Mouse (Mus musculus) myocyte (in vitro differentiated cells): ENCODE measurements around the gene Ruvbl2. TPM values are rescaled to one million over a fixed set of nuclear protein-coding genes. Genes with fewer than 3 reads are reported as not detected.

ENCODE experiments used
- H3K27me3 ChIP-seq: one replicate; pipeline ENCODE4 v1.6.1; 2011; ENCODE audit not compliant: control insufficient read depth, insufficient read depth, insufficient read length
- H3K36me3 ChIP-seq: one replicate; pipeline ENCODE4 v1.6.1; 2011; ENCODE audit not compliant: control insufficient read depth, insufficient read depth
- H3K4me2 ChIP-seq: one replicate; pipeline ENCODE4 v1.6.1; 2011; ENCODE audit warnings: low read depth, control low read depth
- H3K4me3 ChIP-seq: one replicate; pipeline ENCODE4 v1.5.1; 2011; ENCODE audit warnings: mild to moderate bottlenecking, control low read depth, moderate library complexity
- H3K79me2 ChIP-seq: one replicate; pipeline ENCODE4 v1.6.1; 2011; ENCODE audit not compliant: control insufficient read depth, insufficient read depth
- H3ac ChIP-seq: one replicate; pipeline ENCODE4 v1.6.1; 2011; ENCODE audit not compliant: control insufficient read depth, insufficient read length
- CEBPB ChIP-seq: IDR thresholded peaks from 2 replicates; pipeline ENCODE4 v1.6.1; 2011; ENCODE audit warnings: mild to moderate bottlenecking, moderate library complexity; ENCODE audit not compliant: poor library complexity, insufficient read depth, severe bottlenecking
- E2F4 ChIP-seq: IDR thresholded peaks from one replicate; pipeline ENCODE4 v1.6.1; 2011; ENCODE audit warnings: mild to moderate bottlenecking, control low read depth, moderate library complexity; ENCODE audit not compliant: insufficient read depth
- MAX ChIP-seq: IDR thresholded peaks from one replicate; pipeline ENCODE4 v1.6.1; 2011; ENCODE audit warnings: low read depth, mild to moderate bottlenecking, control low read depth
- MYOD1 ChIP-seq, 3 experiments: IDR thresholded peaks; one replicate each; pipeline ENCODE4 v1.6.1; 2011; ENCODE audit warnings: control low read depth in 2 of 3, low read depth in 2 of 3, mild to moderate bottlenecking in 2 of 3, moderate library complexity in 1 of 3; ENCODE audit not compliant: insufficient read length in 2 of 3, control insufficient read depth in 1 of 3
- MYOG ChIP-seq, 3 experiments: IDR thresholded peaks; one replicate each; pipeline ENCODE4 v1.6.1; 2011; ENCODE audit warnings: control low read depth in 2 of 3, low read depth in 2 of 3, mild to moderate bottlenecking in 2 of 3; ENCODE audit not compliant: insufficient read length in 2 of 3, control insufficient read depth in 1 of 3, insufficient read depth in 1 of 3
- POLR2A ChIP-seq: IDR thresholded peaks from one replicate; pipeline ENCODE4 v1.6.1; 2011; ENCODE audit warnings: low read depth, mild to moderate bottlenecking, control low read depth, moderate library complexity; ENCODE audit not compliant: insufficient read length
- POLR2AphosphoS2 ChIP-seq: IDR thresholded peaks from one replicate; pipeline ENCODE4 v1.6.1; 2011; ENCODE audit warnings: low read depth, control low read depth; ENCODE audit not compliant: insufficient read length
- REST ChIP-seq: IDR thresholded peaks from one replicate; pipeline ENCODE4 v1.6.1; 2011; ENCODE audit warnings: mild to moderate bottlenecking, control low read depth, moderate library complexity; ENCODE audit not compliant: insufficient read depth, insufficient read length
- SRF ChIP-seq: IDR thresholded peaks from one replicate; pipeline ENCODE4 v1.6.1; 2011; ENCODE audit warnings: low read depth; ENCODE audit not compliant: control insufficient read depth, insufficient read length
- TCF12 ChIP-seq: IDR thresholded peaks from one replicate; pipeline ENCODE4 v1.6.1; 2011; ENCODE audit warnings: mild to moderate bottlenecking, control low read depth; ENCODE audit not compliant: poor library complexity, insufficient read depth, severe bottlenecking
- TCF3 ChIP-seq: IDR thresholded peaks from one replicate; pipeline ENCODE4 v1.6.1; 2011; ENCODE audit warnings: low read depth, control low read depth; ENCODE audit not compliant: insufficient read length
- USF1 ChIP-seq: IDR thresholded peaks from one replicate; pipeline ENCODE4 v1.6.1; 2011; ENCODE audit warnings: low read depth, mild to moderate bottlenecking, control low read depth, moderate library complexity
- polyA plus RNA-seq: library from polyadenylated mRNA; unstranded; fragments of >200 nt; fragmentation: generic; extraction: Trizol; gene quantifications from one replicate; pipeline ENCODE4 v1.2.1, GENCODE M21; 2012; ENCODE audit warnings: missing spikeins

Ruvbl2 gene
- polyA plus RNA-seq, 1 experiment: 118 TPM

DNA sequence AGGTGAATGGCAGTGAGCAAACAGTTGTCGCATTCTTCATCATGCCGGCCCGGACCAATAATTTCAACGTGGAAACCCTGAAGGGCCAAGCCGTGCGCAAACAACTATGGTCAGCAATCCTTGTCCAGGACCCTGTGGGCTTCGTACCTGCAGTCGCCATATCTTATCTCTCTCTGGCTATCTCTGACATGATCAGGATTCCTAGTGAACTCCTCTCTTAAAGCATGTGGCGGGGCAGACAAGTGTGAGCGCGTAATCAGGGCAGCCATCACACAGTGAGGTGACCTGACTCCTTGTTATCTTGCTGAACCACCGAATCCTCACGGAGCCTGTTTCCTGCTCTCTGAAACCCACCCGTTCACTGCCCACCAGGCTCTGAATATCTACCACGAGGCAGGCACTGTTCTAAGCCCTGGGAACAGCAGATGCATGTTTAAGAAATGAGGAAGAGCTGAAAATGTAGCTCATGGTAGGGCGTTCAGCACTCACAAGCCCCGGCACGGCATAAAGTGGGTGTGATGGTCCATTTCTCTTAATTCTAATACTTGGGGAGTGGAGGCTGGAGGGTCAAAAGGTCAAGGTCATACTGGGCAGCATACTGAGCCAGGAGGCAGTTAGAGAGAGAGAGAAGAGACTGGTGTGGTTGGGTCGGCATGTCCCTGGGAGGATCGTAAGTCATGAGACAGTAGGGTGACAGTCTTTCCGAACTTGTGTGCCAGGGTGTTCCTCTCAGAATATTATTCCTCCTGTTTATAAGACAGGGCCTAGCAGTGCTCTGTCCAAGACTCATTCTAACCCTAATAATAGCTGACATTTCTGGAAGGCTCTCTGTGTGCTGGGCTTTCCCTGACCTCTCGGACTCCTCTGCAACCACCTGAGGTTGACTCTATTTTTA, 5.9 kb upstream of the Ruvbl2 start:
- H3K4me3 ChIP-seq: no peak overlapping the region
- no peaks in the 10 kb centered on the region for H3K27me3 ChIP-seq
- H3ac ChIP-seq: no peak overlapping the region
- TF ChIP-seq USF1 (no peak), MAX (no peak), TCF12 (no peak), REST (no peak), POLR2A (no peak), E2F4 (no peak), TCF3 (no peak)
- H3K4me2 ChIP-seq: no peak overlapping the region
- H3K79me2 ChIP-seq: no peaks in the 10 kb centered on the region
- peaks cover 62% of the 10 kb centered on the region for H3K36me3 ChIP-seq

DNA sequence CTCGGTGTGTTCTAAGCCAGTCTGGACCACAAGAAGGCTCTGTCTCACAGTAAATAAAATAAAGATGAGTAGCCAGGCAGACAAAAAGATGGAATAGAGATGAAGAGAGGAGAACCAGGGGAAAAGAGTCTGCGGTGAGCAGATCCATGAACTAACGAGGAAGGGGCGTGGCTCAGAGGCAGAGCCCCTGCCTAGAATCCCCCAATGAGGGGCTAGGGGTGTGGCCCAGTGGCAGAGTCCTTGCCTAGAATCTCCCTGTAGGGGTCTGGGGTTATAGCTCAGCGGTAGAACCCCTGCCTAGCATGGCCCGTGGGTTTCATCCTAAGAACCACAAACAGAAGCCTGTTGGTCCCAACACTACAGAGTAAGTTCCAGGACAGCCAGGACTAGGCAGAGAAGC, 850 bp downstream of the Ruvbl2 start:
- Histone ChIP-seq H3ac (no peak overlapping the region), H3K27me3 (no peaks in the 10 kb centered on the region), H3K4me2 (peak overlapping the region; percentile 96), H3K36me3 (peaks cover 26% of the 10 kb centered on the region), H3K79me2 (peaks cover 49% of the 10 kb centered on the region), H3K4me3 (peak overlapping the region; percentile 92)
- TF ChIP-seq SRF: no peak
- no peak for TF ChIP-seq POLR2AphosphoS2
- no peak for TF ChIP-seq TCF12
- TF ChIP-seq MYOG (IDR thresholded peaks at IDR 0.05; ENCODE audit: control insufficient read depth in 1 of 3, insufficient read depth in 1 of 3, insufficient read length in 2 of 3, low read depth in 2 of 3): no peak
- TF ChIP-seq USF1: no peak
- no peak for TF ChIP-seq E2F4
- no peak for TF ChIP-seq POLR2A

DNA sequence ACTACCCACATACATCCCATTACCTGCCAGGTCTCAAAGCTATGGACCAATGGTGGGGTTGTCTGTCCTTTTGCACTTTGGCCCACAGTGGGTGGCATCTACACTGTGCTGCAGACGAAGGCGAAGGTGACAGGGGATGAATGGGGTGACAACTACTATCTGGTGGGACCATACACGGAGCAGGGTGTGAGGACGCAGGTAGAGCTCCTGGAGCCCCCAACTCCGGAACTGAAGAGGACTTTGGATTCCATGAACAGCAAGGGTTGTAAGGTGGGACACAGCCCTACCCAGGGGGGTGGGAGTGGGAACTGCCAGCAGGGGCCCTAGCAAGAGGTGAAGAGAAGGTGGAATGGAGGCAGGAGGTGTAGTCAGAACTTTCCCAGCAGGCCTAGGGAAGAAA, 1.5 kb downstream of the Ruvbl2 start:
- peak overlapping the region; percentile 92 for H3K4me3 ChIP-seq
- TF ChIP-seq USF1 (no peak), MYOG (IDR thresholded peaks at IDR 0.05; ENCODE audit: control insufficient read depth in 1 of 3, insufficient read depth in 1 of 3, insufficient read length in 2 of 3, low read depth in 2 of 3) (no peak), SRF (no peak), POLR2AphosphoS2 (no peak), POLR2A (no peak), TCF12 (no peak), REST (no peak), E2F4 (no peak), CEBPB (no peak)
- no peak overlapping the region for H3ac ChIP-seq

DNA sequence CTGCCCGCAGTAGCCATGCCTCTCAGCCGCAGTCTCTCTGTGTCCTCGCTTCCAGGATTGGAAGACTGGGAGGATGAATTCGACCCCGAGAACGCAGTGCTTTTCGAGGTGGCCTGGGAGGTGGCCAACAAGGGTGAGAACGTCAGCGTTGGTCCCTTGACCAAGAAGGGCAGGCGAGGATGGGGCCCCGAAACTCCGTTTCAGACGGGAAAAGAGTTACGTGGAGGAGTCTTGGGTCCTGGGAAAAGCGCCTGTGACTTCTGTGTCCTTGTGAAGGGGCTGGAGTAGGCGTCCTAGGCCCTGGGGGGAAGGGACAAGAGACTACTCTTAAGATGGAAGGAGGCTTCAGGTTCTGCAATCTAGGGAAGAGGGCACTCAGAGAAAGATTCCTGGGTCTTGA, 2.9 kb downstream of the Ruvbl2 start:
- no peaks in the 10 kb centered on the region for H3K27me3 ChIP-seq
- peak overlapping the region; percentile 96 for H3K4me2 ChIP-seq
- peak overlapping the region; percentile 15 for H3ac ChIP-seq
- peak overlapping the region; percentile 92 for H3K4me3 ChIP-seq
- H3K79me2 ChIP-seq: peaks cover 62% of the 10 kb centered on the region
- TF ChIP-seq TCF12: no peak
- no peak for TF ChIP-seq TCF3
- no peak for TF ChIP-seq POLR2AphosphoS2
- TF ChIP-seq POLR2A: no peak
- no peak for TF ChIP-seq CEBPB
- H3K36me3 ChIP-seq: peaks cover 11% of the 10 kb centered on the region

More for the DNA sequence above, 1.5 kb downstream of the Ruvbl2 start:
- Histone ChIP-seq H3K79me2 (peaks cover 55% of the 10 kb centered on the region), H3K27me3 (no peaks in the 10 kb centered on the region), H3K36me3 (peaks cover 21% of the 10 kb centered on the region), H3K4me2 (peak overlapping the region; percentile 96)

DNA sequence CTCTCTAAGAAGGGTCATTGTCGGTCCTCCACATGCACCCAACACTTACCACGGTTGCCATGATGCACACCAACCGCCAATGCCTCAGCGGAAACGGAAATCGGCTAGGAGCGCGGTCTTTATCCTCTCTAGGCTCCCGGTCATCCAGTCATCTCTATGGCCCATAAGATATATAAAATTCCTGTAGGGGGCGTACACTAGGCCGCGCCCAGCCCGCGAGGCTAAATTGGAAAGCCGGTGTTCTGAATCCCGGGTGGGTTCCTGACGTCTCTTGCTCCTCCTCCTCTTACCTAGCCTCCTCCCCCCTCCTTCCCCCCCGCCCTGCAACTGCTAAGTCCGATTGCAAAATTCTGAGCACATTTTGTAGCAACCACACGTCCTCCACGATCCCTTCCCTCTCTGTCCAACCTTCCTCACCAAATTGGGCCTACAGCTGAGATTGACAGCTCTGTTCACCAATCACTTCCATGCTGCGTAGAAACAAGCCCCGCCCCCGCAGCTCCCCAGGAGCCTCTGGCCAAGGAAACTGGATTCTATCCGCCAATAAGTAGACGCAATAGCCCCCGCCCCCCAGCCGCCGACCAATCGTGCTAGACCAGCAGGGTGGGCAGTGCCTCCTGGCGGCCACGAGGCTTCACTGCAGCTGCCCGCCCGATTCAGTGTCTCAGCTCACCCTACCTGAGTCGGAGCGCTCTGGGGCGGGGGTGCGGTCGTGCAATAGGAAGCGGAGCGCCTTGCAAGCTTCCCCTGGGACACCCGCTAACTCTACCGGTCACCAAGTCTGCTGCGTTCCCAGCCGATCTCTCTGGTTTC, 3.5 kb downstream of the Ruvbl2 start, which contains the start of gene Gys1:
Gene Gys1 (plus strand): TSS at position 642 of the 813 bp plus-strand sequence.
- Histone ChIP-seq H3K4me3 (peak within 1 kb of the TSS; percentile 92), H3ac (peak within 1 kb of the TSS; percentile 15), H3K27me3 (no peaks in the 10 kb centered on the region), H3K79me2 (peaks cover 62% of the 10 kb centered on the region), H3K36me3 (peaks cover 7% of the 10 kb centered on the region), H3K4me2 (peak within 1 kb of the TSS; percentile 96)
- no peak for TF ChIP-seq REST
- peak; percentile 84 for TF ChIP-seq POLR2A
- peak; percentile 86 for TF ChIP-seq CEBPB
- TF ChIP-seq TCF12: no peak
- no peak for TF ChIP-seq E2F4
- peak in 1 of 3 experiments; percentile 73 for TF ChIP-seq MYOG (IDR thresholded peaks at IDR 0.05; ENCODE audit: control insufficient read depth in 1 of 3, insufficient read depth in 1 of 3, insufficient read length in 2 of 3, low read depth in 2 of 3)
- peak; percentile 93 for TF ChIP-seq SRF
- no peak for TF ChIP-seq MAX
- TF ChIP-seq MYOD1 (IDR thresholded peaks at IDR 0.05; ENCODE audit: control insufficient read depth in 1 of 3, insufficient read length in 2 of 3, low read depth in 2 of 3): peak in 1 of 3 experiments; percentile 71
- TF ChIP-seq USF1: no peak
- no peak for TF ChIP-seq TCF3
- TF ChIP-seq POLR2AphosphoS2: peak; percentile 81
